ENCODE assay signal across 8 mouse cellular contexts in genomic region chrX:159254001-159254884, GRCm38 (mm10). TPM values are rescaled to one million over a fixed set of nuclear protein-coding genes. Genes with fewer than 3 reads are reported as not detected.
DNase-seq lines count a peak whose midpoint lies in the region; ATAC-seq lines count a peak whose summit lies in the region.

No protein-coding gene starts in this region.

- WGBS in intestine, embryonic 16.5 days = 20% methylated on average over 25 of the region's 27 CpGs
- WGBS in limb, embryonic 12.5 days = 25% methylated on average over 21 of the region's 27 CpGs
- 20% methylated on average over 25 of the region's 27 CpGs for WGBS in midbrain, embryonic 12.5 days

- no peaks in the 10 kb centered on the region for H3K4me1 ChIP-seq in intestine, embryonic 16.5 days (ENCODE audit: control insufficient read depth, insufficient read depth, low read length)
- no peaks in the 10 kb centered on the region for H3K4me1 ChIP-seq in limb, embryonic 12.5 days (replicated peaks)
- H3K4me1 ChIP-seq in midbrain, embryonic 12.5 days = no peaks in the 10 kb centered on the region

- H3K4me2 ChIP-seq in intestine, embryonic 16.5 days (ENCODE audit: low read depth, low read length) = peak overlapping the region; percentile 60
- peak overlapping the region; percentile 55 for H3K4me2 ChIP-seq in limb, embryonic 12.5 days
- peak overlapping the region; percentile 53 for H3K4me2 ChIP-seq in midbrain, embryonic 12.5 days (replicated peaks)

- peak; percentile 56 for ATAC-seq in granulocyte monocyte progenitor cell, adult 5-6 weeks (replicated peaks; ENCODE audit: poor library complexity, severe bottlenecking)
- peak; percentile 29 for ATAC-seq in intestine, embryonic 16.5 days
- ATAC-seq in limb, embryonic 12.5 days (ENCODE audit: insufficient number of reproducible peaks, insufficient read depth, low FRiP score, low TSS enrichment, low read depth) = peak; percentile 4; the same call in 1 of the 2 replicates
- no peak for ATAC-seq in midbrain, embryonic 12.5 days (ENCODE audit: low FRiP score, low read depth)

- H3K4me3 ChIP-seq in intestine, embryonic 16.5 days (ENCODE audit: low read length) = peak overlapping the region; percentile 48
- H3K4me3 ChIP-seq in limb, embryonic 12.5 days (replicated peaks) = peak overlapping the region; percentile 59
- peak overlapping the region; percentile 69 for H3K4me3 ChIP-seq in midbrain, embryonic 12.5 days

- peak; percentile 8 for DNase-seq in layer of hippocampus, adult 11-12 months (ENCODE audit: low spot score)
- no peak for DNase-seq in layer of hippocampus, adult 9-10 months (ENCODE audit: low spot score)
- peak; percentile 53 for DNase-seq in embryo, embryonic 11 days
- peak; percentile 22 for DNase-seq in spleen, adult 12 weeks (ENCODE audit: low spot score)

- H3K9ac ChIP-seq in intestine, embryonic 16.5 days (ENCODE audit: low read depth, low read length) = peak overlapping the region; percentile 63; the same call in 1 of the 2 replicates
- no peak overlapping the region for H3K9ac ChIP-seq in limb, embryonic 12.5 days (replicated peaks)
- 0 out of 2 replicates have a peak overlapping the region, but pooled peaks have one; percentile 15 for H3K9ac ChIP-seq in midbrain, embryonic 12.5 days (replicated peaks)

- H3K27me3 ChIP-seq in intestine, embryonic 16.5 days (replicated peaks; ENCODE audit: control insufficient read depth, insufficient read depth, low read length) = no peaks in the 10 kb centered on the region
- peaks cover 34% of the 10 kb centered on the region for H3K27me3 ChIP-seq in limb, embryonic 12.5 days
- H3K27me3 ChIP-seq in midbrain, embryonic 12.5 days = 0 out of 2 replicates have a peak, but pooled peaks cover 4% of the 10 kb centered on the region

- H3K27ac ChIP-seq in intestine, embryonic 16.5 days (ENCODE audit: low read length) = peak overlapping the region; percentile 93
- H3K27ac ChIP-seq in limb, embryonic 12.5 days = peak overlapping the region; percentile 92
- peak overlapping the region; percentile 92 for H3K27ac ChIP-seq in midbrain, embryonic 12.5 days (replicated peaks)

- no peaks in the 10 kb centered on the region for H3K36me3 ChIP-seq in intestine, embryonic 16.5 days (ENCODE audit: control insufficient read depth, insufficient read depth, low read length)
- no peaks in the 10 kb centered on the region for H3K36me3 ChIP-seq in limb, embryonic 12.5 days
- no peaks in the 10 kb centered on the region for H3K36me3 ChIP-seq in midbrain, embryonic 12.5 days

- H3K9me3 ChIP-seq in intestine, embryonic 16.5 days (ENCODE audit: control insufficient read depth, low read length) = no peaks in the 10 kb centered on the region
- H3K9me3 ChIP-seq in limb, embryonic 12.5 days = no peaks in the 10 kb centered on the region
- H3K9me3 ChIP-seq in midbrain, embryonic 12.5 days = no peaks in the 10 kb centered on the region

RNA-seq across cellular contexts. Expression of gene Rps6ka3, which starts 44.1 kb away (rescaled TPM):
- 31.3 and 33.3 TPM in 2 replicates for total RNA-seq in granulocyte monocyte progenitor cell, adult 5-6 weeks (2014; fragmentation: Nextera tagmentation)
- 36.5 and 41.7 TPM in 2 replicates for total RNA-seq in granulocyte monocyte progenitor cell, adult 5-6 weeks (2017)
- 3.3 and 3.9 TPM in 2 replicates for polyA plus RNA-seq in intestine, embryonic 16.5 days (2015; fragmentation: Nextera tagmentation; extraction: Ambion mirVana)
- 4.3 and 5.4 TPM in 2 replicates for polyA plus RNA-seq in limb, embryonic 12.5 days (2016; fragmentation: Nextera tagmentation; extraction: Ambion mirVana)
- polyA plus RNA-seq in midbrain, embryonic 12.5 days (2016; fragmentation: Nextera tagmentation; extraction: Ambion mirVana) = 4.7 and 5.3 TPM in 2 replicates
